8 mouse cellular contexts compared by ENCODE assay signal in genomic region chr16:31199926-31200789, GRCm38 (mm10). TPM values are rescaled to one million over a fixed set of nuclear protein-coding genes. Genes with fewer than 3 reads are reported as not detected.
DNase-seq lines count a peak whose midpoint lies in the region; ATAC-seq and TF ChIP-seq lines count a peak whose summit lies in the region.

No protein-coding gene starts in this region.

- H3K27ac ChIP-seq in hindbrain, embryonic 16.5 days (ENCODE audit: low read depth, low read length): peak overlapping the region; percentile 96

- no peaks in the 10 kb centered on the region for H3K9me3 ChIP-seq in hindbrain, embryonic 16.5 days (ENCODE audit: control insufficient read depth, low read length)

- H3K4me2 ChIP-seq in hindbrain, embryonic 16.5 days (ENCODE audit: low read length): peak overlapping the region; percentile 78

- H3K4me3 ChIP-seq in hindbrain, embryonic 16.5 days (ENCODE audit: low read length): peak overlapping the region; percentile 97

- no peaks in the 10 kb centered on the region for H3K36me3 ChIP-seq in hindbrain, embryonic 16.5 days (ENCODE audit: control insufficient read depth, insufficient read depth, low read length)

- POLR2A ChIA-PET in Patski (lab: Charles Lee): interaction anchor here (0.5 to 1.9 kb wide), 5 partner anchors 9 to 1455 kb away, joined by 3 to 7 read pairs (median 4); no protein-coding TSS in a partner anchor

- no peak for TF ChIP-seq CTCF in Patski (IDR thresholded peaks at IDR 0.05)

- peak overlapping the region; percentile 98 for H3K9ac ChIP-seq in hindbrain, embryonic 16.5 days (ENCODE audit: low read depth, low read length)

- CTCF ChIA-PET in Patski (lab: Charles Lee): interaction anchor here (1.2 to 1.7 kb wide), 2 partner anchors 12 to 15 kb away, joined by 3 to 9 read pairs; no protein-coding TSS in a partner anchor

- peaks cover 16% of the 10 kb centered on the region for H3K4me1 ChIP-seq in hindbrain, embryonic 16.5 days (ENCODE audit: control insufficient read depth, insufficient read depth, low read depth, low read length)

- 1% methylated on average over 52 of the region's 56 CpGs for WGBS in hindbrain, embryonic 16.5 days

- ATAC-seq in Patski: peak; percentile 41
- peak; percentile 19 for ATAC-seq in hindbrain, embryonic 16.5 days
- ATAC-seq in megakaryocyte, adult 5-6 weeks (ENCODE audit: poor library complexity, severe bottlenecking): peak; percentile 47

- DNase-seq in Patski (ENCODE audit: low read depth, low spot score): no peak
- peak; percentile 72 to 79 for DNase-seq in cerebellum, postnatal 25 days
- peak; percentile 56 for DNase-seq in gastrocnemius, adult 18-20 months (ENCODE audit: low spot score)
- DNase-seq in left cerebral cortex, adult 8-10 months (ENCODE audit: low spot score in 2 of 2): peak; percentile 56
- peak; percentile 70 to 75 for DNase-seq in right cerebral cortex, adult 2 months (ENCODE audit: low spot score in 2 of 2)
- peak; percentile 30 for DNase-seq in urinary bladder, postnatal 10 days (ENCODE audit: low spot score)

- in situ Hi-C loops in Patski (cut with MboI; ENCODE audit: low pct_unique_long_range_greater_than_20kb): no loop called here

- no peaks in the 10 kb centered on the region for H3K27me3 ChIP-seq in Patski
- no peaks in the 10 kb centered on the region for H3K27me3 ChIP-seq in hindbrain, embryonic 16.5 days (replicated peaks; ENCODE audit: control insufficient read depth, insufficient read depth, low read length)

RNA-seq across cellular contexts. Expression of gene Acap2, which starts 0.9 kb away (rescaled TPM):
- 38.4 TPM for polyA plus RNA-seq in Patski (2021)
- total RNA-seq in gastrocnemius, adult 18-20 months (2021): 1 to 10 TPM; 6.9 to 9.3 TPM
- 9.4 and 11.0 TPM in 2 replicates for polyA plus RNA-seq in hindbrain, embryonic 16.5 days (2015; fragmentation: Nextera tagmentation; extraction: Ambion mirVana)
- 100 to 1,000 TPM in 2 of 4 experiments, 10 to 100 TPM in 2; 90.2 to 111 (median 99.5) TPM for total RNA-seq in left cerebral cortex, adult 8-10 months (2022)
- 60.7 and 61.6 TPM in 2 replicates for total RNA-seq in megakaryocyte, adult 5-6 weeks (2015)
- 90.0 and 98.9 TPM in 2 replicates for total RNA-seq in megakaryocyte, adult 5-6 weeks (2017)

Comparison
In these comparisons a context has a peak if more than half of its experiments do, and no peak if none do; other contexts are left out.
1. RNA of gene Acap2, which starts 0.9 kb away (total RNA-seq): 90.2 to 111 TPM in left cerebral cortex, adult 8-10 months and 60.7 to 98.9 TPM in megakaryocyte, adult 5-6 weeks; 6.9 to 9.3 TPM in gastrocnemius, adult 18-20 months; every median in the first group is over 4 times any median in the second.
2. Peak in every context shown above with its lines, with median percentiles within 50 percentile points of each other: ATAC-seq.